Mouse (Mus musculus) gastrocnemius, postnatal 25 days (tissue): Measurements from ENCODE around the gene Ube2q1. TPM values are rescaled to one million over a fixed set of nuclear protein-coding genes. Genes with fewer than 3 reads are reported as not detected.

ENCODE experiments used
- DNase-seq: peaks from one replicate; pipeline ENCODE4 v3.0.0; 2022
- total RNA-seq, 2 experiments: library from RNA; stranded (reverse); gene quantifications; 1 replicate in 1 of 2; 2 replicates in 1 of 2; pipeline ENCODE4 v1.2.3; 2021

Ube2q1 gene
- total RNA-seq, 2 experiments from 2014 or later: 11.8 to 14.9 TPM

DNA sequence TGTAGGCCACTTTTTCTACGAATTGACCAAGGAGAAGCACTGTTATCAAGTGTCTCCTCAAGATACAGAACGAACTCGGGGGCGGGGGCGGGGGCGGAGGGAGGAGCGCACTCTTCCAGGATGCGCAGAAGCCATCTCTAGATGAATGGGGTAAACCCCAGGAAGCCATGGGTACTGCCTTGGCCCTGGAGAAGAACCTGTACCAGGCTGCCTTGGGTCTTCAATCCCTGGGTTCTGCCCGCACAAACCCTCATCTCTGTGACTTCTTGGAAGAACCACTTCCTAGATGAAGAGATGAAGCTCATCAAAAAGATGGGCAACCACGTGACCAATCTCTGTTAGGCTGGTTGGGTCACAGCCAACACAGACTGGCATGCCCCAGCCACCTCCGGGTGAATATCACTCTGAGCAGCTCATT, 47.7 kb downstream of the Ube2q1 start:
- no peak for DNase-seq

DNA sequence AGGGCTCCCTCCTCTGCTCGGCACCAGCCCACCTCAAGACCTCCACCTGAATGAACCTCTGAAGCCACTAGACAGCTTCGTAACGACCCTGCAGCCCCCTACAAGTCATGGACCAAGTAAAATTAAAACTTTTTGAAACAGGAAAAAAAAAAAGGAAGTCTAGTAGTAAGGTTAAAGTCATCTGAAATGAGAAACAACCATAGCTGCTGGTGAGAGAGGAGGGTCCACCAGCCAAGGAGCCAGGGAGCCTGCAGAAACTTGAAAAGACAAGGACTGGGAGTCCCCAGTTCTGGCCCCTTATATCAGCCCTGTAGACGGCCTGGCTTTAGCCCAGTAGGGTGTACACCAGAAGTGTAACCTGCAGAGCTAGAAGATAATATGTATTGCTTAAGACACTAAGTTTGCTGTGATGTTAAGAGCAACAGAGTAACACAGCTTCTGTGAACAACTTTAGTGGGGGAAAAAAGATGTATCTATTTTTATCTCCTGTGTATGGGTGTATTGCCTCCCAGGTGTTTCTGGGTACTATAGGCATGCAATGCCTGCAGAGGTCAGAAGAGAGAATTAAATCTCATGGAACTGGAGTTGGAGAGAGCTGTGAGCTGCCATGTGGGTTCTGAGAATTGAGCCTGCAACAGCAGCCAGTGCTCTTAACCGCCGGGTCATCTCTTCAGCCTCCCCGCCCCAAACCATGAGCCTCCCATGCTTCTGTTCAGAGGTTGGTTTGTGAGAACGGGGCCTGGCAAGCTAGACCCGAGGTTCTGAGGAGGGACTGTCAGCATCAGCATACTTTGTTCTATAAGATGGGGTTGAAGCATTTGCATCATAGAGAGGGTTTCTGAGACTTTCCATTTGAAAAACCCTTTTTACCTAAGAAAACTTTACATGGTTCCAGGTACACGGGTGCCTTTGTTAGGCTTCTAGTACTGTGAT, 48.4 kb downstream of the Ube2q1 start:
- DNase-seq: no peak

DNA sequence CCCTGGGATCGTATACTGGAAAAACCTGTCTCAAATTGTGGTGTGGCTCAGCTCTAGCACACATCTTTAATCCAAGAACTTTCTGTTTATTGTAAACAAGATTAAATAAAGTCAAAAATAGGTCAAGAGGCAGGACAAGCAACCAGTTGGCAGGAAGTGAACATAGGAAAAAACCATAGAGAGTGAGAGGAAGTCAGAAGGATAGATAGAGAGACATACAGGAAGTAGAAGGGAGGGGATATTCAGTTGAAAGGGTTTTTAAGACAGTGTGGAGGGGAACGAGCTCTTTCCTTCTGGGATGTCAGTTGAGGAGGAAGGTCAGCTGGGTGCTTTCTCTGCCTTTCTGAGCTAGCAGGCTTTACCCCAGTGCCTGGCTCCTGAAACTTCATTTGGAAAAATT, 50.2 kb downstream of the Ube2q1 start:
- DNase-seq: no peak

DNA sequence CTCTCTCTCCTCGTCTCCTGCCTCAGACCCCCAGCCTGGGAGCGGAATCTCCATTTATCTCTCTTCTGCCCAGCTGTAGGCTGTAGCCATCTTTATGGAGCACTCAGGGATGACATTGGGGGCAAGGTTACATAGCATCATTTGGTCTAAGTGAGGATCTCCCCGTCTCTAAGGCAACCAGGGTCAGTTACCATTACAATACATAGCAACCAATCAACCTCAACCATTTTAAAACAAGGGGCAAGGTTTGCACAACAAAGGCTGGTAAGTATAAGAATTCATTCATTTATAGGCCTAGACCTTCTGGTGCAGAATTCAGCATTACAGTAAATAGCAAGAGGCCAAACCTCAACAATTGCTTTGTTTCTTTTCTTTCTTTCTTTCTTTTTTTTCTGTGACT, 52.9 kb downstream of the Ube2q1 start:
- DNase-seq: no peak

DNA sequence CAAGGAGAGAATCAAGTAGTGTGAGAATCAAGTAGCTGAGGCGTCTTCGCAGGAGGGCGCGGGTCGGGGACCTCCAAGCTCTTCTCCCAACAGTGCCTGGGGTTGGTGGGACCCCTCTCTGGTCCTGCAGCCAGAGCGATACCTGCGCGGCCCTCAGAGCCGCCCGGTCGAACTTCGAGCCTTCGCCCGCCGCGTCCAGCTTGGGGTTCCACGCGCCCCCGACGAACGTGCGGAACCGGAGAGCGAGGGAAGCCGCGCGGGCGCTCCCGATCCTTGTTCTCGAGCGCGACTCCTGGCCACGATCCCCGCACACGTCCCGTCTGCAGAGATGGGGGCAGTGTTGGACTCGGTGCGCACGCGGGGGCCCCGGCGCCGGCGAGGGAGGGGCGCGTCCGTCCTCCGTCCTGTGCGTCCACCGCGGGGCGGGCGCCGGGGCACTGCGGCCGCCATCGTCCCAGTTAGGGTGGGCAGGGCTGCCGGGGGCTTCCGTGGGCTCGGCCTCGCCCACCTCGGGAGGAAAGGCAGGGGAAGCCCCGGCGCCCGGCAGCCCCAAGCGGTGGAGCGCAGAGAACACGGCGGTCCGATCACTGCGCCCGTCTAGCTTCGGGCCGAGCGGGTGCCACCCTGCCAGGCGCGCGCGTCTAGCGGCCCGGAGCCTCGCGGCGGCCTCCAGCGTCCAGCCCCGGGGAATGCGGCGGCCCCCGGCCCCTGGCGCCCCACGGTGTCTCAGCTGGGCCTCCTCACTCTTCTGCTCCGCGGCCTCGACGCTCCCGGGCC, 57.6 kb downstream of the Ube2q1 start, which contains the start of gene She:
Gene She, plus strand, starts transcription at position 556 of the 777 bp plus-strand sequence.
- peak; percentile 30 for DNase-seq

Other genes starting within 250 kb of the Ube2q1 start
- gene Adar, start 58.6 kb upstream of the Ube2q1 start, total RNA-seq: 1 to 10 TPM; 2.5 to 3.2 TPM
- under 1 TPM; 0.11 to 0.13 TPM for gene Chrnb2, start 9.0 kb upstream of the Ube2q1 start, total RNA-seq
- gene She, start 57.8 kb downstream of the Ube2q1 start, total RNA-seq: 1 to 10 TPM; 4.2 to 5.0 TPM
- 1 to 10 TPM; 3.1 to 4.2 TPM for gene Il6ra, start 139.6 kb downstream of the Ube2q1 start, total RNA-seq
- gene Atp8b2, start 189.9 kb downstream of the Ube2q1 start, total RNA-seq: 10 to 100 TPM; 14.1 to 15.1 TPM
- gene Hax1, start 225.2 kb downstream of the Ube2q1 start, total RNA-seq: 10 to 100 TPM; 44.7 to 54.8 TPM